Mouse (Mus musculus) testis, postnatal 10 days (tissue): ENCODE measurements at regions not wholly inside any gene's neighbourhood (a gene's known extent, or its start where the extent isn't known, plus 50 kb on each side); places are given as distances from the start of the nearest gene placed in this dataset.

ENCODE experiments used
- DNase-seq: peaks from one replicate; pipeline ENCODE4 v3.0.0; 2021; ENCODE audit warnings: low spot score

DNA sequence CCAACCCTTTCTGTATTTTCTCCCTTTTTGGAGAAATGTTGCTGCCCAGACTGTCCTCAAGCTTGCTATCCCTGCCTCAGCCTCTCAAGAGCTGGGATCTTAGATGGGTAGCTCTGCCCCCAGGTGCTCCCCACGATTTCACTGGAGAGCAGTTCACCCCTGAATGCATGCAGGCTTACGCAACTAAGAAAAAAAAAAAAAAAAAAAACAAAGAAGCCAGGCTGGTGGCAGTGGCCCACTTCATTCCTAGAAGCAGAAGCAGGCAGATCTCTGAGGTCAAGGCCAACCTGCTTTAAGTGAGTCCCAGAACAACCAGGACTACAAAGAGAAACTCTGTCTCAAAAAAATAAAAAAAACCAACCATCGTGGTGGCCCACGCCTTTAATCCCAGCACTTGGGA is 51.2 kb upstream of the Fbxo11 start:
- no peak for DNase-seq

DNA sequence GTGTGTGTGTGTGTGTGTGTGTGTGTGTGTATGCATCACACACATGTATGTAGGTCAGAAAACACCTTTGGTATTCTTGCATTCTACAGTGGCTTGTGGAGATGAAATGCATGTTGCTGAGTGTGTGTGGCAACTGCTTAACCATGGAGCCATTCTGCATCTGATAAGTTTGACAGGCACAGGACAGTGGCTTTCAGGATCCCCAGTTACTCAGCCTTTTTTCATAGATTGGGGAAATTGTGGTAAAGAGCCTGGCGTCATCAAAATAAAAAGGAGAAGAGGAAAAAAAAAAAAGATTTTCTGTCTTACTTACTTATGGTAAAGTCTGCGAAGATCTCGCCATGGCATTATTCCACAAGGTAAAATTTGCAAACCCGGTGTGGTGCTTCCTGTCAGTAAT is 53.6 kb upstream of the Fbxo11 start:
- no peak for DNase-seq

DNA sequence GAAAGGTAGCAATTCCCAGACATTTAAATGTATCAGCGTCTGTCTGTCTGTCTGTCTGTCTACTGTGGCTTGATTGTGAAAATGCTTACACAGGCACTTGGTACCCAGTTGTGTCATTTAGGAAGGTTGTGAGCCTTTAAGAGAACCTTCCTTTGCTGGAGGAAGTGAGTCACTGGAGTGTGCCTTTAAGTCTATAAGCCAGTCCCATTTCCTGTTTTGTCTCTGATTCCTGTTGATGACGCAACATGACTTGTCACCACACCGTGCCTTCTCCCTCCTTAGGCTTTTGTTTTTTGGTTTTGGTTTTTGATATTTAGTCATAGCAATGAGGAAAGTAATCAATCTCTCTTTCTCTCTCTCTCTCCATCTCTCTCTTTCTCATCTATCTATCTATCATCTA is 58.6 kb upstream of the Fbxo11 start:
- no peak for DNase-seq

DNA sequence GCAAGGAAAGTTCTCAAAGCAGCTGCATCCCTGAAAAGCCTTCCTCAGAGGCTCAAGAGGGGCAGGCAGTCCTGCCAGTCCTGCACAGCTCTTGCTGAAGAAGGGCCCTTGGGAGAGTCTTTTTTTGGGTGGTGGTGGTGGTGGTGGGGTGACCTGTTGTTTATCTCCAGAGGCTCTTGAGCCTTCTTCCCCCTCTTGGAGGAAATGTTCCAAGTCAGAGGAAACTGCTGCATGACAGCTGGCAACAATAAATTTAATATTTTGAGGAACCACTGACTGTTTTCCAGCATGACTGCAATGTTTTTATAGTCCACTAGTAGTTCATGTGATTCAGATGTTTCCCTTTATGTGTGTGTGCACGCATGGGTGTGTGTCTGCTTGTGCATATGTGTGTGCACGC is 62.0 kb upstream of the Fbxo11 start:
- no peak for DNase-seq

DNA sequence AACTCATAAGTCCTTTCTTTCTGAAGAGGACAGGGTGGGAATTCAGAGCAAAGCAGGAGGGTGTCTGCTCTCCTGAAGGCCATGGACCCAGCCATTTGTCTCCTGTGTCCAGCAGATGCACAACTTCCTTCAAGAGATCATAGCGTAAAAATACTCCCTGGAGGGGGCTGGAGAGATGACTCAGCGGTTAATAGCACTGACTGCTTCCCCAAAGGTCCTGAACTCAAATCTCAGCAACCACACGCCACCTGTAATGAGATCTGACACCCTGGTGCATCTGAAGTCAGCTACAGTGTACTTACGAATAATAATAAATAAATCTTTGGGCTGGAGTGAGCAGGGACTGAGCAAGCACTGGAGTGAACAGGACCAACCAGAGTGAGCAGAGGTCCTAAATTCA is 66.2 kb upstream of the Fbxo11 start:
- DNase-seq, result no peak

DNA sequence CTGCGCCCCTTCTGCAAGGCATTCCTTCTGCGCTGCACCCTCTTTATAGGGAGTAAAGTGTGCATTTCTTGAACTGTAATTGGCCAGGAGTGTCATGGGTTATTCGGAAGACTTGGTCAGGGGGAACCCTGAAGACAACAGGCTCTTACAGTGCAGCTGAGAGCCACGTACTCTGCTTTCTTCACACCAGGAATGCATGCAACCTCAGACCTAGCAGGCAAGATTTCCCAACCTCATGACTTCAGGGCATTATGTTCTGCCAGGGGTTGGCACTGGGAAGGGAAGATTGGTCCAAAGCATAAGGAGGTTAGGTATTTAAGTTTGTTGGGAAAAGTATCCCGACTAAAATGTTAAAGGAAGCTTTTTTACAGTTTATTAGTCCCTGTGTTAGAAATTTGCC is 66.9 kb upstream of the Fbxo11 start:
- DNase-seq, result no peak

DNA sequence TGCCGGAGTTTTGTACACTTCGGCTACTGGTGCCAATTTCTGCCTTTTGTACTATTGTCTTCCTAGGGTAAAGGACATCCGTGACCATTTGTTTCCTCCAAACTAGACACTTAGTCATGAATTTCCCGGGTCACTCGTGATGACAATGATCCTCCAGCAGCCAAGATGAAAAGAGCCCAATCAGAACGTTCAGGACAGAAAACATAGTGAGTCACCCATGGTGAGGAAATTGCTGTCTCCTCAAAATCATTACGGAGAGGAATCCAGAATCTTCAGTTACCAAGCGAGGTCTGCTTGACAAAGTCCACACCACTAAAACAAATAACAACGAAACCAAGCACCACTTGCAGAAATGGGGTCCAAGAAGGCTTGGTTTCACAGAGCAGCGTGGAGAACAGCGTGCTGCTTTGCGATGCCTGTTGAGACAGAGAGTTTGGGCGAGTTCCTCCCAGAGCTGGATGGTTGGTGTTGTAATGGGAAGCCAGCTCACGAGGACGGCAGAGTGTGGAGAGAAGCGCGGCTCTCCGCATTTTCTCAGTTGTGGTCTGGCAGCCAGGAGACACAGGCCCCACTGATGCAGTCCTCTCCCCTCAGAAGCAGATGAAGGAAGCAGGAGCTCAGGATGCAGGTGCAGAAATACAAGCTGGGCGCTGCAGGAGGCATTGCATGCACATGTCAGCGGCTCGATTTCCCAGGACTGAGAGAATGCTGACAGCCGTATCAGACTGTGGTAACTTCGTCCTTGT is 67.7 kb upstream of the Fbxo11 start:
- DNase-seq, result no peak

DNA sequence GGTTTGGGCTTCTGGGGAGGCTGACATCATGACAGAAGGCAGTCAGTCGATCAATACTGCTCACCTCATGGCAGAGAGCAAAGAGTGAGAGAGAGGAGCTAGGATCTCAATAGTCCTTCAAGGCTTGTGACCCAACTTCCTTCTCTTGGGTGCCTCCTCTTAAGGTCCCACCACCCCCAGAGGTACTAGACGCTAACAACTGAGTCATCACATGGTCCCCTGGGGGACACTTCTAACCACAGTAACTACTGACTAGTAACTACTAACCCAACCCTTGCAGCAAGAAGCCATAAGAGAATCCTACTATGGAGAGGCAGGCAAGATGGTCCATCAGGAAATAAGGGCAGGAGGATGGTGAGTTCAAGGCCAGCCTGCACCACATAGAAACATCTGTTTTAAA is 69.5 kb upstream of the Fbxo11 start:
- DNase-seq, result no peak

DNA sequence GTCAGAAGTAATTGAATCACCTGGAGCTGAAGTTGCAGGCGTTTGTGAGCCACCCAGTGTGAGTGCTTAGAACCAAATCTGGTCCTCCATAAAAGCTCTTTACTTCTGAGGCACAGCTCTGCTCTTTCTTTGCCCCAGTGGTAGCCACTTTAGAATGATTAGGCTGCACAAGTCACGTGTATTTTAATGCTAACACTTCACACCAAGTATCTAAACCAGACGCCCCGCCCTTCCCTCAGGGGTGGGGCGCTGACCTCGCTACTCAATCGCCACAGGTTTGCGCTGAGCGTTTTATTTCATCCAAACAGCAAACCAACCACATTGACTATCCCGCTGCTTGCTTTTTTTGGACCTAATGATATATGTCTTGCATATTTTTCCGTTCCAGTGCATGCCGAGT is 76.4 kb upstream of the Fbxo11 start:
- no peak for DNase-seq

DNA sequence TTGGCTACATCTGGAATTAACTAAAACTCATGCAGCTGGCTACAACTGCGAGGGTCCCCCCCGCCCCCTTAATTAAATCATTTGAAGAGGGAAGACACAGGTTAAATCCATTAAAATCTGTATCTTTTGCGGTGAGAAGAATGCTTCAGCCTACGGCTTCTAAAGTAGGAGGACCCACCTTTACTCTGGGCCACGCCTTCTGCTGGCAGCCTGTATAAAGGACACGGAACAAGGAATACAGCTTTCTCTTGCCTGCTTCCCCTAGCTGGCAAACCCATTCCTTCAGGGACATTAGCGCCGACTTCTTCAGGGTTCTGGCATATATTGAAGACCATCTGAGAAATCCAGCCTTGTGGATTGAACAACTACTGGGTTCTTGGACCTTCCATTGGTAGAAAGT is 76.9 kb upstream of the Fbxo11 start:
- no peak for DNase-seq

DNA sequence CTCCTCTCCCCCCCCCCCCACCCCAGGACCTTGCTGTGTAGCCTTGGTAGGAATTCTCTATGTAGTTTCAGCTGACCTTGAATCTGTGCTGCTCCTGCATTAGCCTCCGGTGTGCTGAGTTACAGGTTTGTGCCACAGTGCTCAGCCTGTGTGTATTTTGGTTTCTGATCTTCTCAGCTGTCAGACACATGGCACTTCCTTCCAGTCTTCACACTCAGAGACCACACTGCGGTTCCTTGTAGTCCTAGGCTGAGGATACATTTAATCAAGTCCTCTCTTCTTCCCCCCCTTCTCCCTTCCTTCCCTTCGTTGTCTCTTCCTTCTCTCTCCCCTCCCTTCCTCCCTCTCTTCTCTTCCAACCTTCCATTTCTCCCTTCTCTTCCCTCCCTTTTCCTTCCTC is 77.7 kb upstream of the Fbxo11 start:
- DNase-seq, result no peak

DNA sequence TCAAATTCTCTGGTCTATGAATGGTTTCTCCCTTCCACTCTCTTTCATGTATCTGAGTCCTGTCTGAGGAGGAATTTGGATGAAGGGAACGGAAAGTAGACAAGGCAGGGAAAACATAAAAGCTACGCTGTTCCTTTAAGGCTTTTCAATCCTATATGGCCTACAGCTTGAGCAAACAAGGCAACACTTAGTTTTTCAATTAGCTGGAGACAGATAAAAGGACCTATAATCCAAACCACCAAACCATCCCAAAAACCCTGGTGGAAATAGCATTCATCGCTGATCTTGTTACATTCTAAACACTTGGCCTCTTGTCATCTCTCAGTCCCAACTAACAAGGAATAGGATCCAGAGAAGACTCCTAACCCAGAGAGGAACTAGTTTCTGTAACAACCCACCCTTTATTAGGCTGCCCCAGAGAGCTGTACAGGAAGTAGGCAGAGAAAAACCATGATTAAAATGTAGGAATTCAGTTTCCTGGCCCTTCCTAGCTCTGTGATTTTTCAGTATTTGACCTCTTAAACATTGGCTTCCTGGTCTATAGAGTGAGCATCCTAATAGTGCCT is 78.4 kb upstream of the Fbxo11 start:
- DNase-seq, result no peak

DNA sequence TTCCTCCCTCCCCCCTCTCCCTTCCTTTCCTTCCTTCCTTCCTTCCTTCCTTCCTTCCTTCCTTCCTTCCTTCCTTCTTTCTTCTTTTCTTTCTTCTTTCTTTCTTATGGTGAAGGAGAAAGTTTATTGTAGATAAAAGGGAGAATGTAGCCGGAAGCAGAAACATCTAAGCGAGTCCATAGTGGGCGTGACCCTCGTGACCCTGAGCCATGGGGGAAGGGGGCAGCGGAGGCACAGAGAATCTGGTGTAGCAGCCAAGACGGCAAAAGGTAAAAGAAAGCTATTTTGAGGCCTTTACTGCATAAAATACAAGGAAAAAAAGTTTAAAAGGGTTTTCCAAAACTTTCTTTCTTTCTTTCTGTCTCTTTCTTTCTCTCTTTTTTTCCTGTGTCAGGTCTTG is 93.5 kb upstream of the Fbxo11 start:
- DNase-seq, result no peak

DNA sequence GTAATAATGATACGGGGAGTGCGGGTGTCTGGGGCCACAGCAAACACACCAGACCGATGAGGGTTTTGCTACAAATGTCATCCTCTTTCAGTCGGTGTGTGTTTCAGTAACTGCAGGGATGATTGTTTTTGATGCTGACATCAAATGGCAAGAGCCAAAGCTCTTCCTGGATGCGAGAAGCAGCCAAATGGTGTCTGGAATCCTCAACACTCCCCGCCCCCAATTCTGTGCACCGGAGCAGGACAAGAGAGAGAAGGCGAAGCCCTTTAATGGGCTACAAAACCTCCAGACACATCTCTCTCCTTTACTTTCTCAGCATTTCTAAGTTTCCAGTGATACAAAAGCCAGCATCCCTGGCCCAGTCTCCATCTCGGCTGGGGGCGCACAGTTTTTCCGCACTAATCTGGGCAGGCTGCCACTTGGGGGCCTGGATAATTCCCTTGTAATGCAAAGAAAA is 94.1 kb upstream of the Fbxo11 start:
- DNase-seq, result no peak

DNA sequence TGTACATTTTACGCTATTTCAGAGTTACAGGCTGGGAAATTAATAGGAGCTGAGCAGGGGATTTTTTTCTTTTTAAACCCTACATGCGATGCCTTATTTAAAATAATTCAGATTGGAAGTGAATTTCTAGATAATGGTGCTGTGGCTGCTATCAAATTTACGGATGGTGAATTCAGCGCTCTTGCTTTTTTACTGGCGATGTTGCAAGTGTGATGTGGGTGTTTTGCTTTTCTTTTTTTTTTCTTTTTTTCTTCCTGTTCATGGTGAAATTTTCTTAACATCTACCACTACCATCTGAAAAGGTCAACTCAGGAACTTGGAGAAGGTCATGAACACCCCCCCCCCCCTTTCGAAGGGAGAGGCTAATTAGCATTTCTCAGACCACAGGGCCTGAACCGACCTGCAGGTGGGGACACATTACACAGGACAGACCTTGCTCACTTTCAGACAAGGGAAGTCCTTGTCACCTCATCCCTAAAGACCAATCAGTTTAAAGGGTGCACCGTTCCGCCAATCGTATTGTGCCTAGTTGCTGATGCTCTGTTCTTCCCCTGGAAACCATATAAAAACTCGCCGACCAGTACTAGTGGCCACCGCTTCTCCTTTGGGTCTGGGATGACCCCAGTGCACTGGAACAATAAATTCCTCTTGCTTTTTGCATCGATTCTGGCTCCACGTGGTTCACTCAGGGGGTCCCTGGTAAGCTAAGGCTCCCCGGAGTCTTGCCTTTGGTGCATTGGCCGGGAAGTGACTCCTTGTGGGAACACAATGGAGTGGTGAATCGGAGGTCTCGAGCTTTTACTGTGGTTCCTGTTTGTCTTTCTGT is 95.0 kb upstream of the Fbxo11 start:
- no peak for DNase-seq

DNA sequence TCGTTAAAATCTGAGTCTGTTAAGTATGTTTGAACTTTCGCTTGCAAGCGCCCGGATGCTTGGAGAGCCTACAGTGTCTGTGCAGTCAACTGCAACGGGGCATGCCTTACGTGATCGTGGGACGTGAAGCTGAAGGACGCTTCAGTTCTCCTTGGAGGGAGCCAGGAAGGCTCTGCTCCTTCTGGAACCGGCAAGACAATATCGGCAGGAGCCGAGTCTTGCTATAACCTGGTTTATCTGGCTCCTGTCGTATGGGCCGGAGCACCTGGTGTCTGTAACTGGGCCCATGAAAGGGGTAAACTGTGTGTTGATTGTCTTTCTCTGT is 95.5 kb upstream of the Fbxo11 start:
- no peak for DNase-seq

DNA sequence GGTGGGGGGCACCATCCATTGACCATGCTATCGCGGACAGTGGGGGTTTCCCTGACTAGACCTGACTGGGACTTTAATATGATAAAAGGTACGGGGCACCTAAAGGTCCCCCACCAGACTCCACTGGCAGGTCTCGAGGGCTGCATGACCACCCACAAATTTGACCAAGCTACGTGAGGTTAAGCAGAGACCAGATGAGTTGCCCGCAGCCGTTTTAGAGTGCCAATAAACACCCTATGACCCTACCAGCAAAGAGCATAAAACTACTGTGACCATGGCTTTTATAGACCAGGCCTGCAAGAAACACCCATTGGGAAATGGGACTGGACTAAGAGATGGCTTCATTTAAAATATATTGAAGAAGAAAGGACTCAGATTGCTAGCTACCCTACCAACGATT is 96.7 kb upstream of the Fbxo11 start:
- DNase-seq, result no peak

DNA sequence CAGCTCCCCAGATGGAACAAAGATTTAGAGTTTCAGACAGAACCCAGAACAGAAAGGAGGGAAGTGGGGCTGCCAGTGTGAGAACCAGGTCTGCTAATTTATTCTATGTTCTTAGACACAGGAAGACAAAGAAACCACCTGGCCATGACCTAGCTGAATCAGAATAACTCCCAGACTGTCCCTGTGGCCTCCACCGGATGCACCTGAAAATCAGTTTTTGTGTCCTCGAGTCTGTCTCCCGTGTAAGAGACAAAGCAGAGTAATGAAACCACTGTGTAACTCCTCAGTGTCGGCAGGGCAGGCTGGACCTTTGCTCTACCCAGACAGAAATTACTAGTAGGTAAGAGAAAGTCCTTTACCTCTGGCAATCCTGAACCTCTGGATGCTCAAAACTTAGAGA is 99.7 kb upstream of the Fbxo11 start:
- DNase-seq, result no peak

DNA sequence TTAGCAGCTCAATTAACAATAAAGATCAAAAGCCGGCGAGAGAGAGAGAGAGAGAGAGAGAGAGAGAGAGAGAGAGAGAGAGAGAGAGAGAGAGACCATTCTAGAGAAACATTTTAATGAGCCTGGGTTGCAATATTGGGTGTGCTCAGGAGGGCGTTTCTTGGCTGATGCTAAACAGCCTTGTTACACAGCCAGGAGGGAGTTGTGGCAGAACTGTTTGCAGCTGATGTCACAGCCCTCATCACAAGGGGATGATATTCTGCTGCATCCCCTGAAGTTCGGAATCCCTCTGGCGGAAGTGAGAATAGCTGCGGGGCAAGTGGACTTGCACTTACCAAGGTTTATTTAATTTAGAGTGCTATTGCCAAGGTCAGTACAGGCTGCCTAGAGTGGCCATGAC is 100.7 kb upstream of the Fbxo11 start:
- DNase-seq, result no peak

DNA sequence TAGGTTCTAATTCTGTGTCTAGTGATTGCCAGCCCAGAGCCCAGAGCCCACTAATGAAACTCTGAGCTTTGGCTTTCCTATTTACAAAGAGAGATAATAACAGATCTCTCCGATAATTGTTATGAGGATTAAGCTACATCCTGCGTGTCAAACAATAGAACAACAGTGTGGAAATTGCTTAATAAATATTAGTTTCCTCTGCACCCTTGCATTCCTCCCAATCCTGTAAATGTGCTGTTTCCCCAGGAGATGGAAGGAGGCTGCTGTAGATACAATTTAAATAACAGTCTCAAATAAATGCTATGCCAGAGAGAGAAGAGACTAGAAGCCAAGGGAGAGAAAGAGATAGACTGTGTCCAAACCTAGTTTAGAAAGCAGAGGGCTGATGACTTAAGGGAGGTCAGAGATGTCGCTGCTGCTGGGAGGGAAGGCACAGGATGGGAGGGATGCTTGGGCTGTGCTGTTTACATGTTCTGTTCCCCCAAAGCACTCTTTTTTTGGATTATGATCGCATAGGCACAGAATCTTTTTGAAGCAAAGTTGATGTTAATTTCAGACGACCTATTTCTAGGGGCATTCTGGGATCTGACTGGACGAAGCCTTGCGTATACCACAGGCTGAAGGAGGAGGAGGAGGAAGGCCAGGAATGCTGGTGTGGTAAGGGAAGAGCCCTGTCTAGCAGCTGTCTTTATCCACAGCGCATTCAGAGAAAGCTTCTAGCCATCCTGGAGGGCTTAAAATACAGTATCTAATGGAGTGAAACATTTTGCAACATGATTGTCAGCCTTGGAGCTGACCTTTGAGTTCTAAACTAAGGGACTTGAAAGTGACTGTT is 103.4 kb upstream of the Fbxo11 start:
- no peak for DNase-seq

DNA sequence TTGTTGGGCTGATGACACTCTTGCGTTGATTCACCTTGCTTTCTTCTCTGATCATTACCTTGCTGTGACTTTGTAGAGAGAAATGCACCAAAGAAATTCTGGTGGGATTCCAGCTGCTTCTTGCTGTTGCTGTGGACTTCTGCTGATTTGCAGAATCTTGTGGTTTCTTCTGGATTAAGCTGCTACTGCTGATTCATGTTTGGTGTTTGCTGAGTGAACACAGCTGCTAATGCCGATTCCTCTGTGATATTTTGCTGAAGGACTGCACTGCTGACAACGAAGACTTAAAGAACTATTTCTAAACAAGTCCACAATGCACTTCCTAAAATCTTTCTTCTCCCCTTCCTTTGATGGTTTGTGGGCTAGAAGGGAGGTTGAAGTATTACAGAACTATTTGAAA is 106.5 kb upstream of the Fbxo11 start:
- no peak for DNase-seq

DNA sequence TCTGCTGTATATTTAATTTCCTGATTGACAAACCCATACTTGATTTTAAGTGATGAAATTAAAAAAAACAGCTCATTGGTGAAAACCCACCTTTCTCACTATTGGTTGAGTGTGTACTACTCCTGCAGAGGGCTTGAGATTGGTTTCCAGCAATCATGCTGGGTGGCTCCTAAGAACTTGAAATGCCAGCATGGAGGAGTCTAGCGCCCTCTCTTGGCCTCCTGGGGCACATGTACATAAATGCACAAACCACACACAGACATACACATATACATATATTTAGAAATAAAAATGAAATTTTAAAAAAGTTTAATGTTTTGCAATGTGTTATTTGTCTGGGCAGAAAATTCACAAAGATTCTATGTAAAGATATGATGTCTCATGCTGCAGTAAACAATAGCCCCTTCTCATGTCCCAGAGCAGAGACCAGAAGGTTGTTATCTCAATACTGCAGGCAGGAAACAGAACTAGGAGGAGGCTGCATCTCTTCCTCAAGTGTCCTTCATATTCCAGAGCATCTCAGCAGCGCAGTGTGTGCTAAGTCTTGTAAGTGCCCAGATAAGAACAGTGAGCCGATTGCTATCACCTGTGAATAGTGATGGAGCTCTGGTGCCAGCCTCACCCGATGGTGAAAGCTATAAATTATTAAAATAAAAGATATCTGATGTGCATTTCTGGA is 108.4 kb upstream of the Fbxo11 start:
- no peak for DNase-seq
